Mouse (Mus musculus): ENCODE measurements around the gene Cebpa. TPM values are rescaled to one million over a fixed set of nuclear protein-coding genes. Genes with fewer than 3 reads are reported as not detected.
A peak's percentile ranks its signal among the peaks of the same experiment; 100 is the strongest.

Cebpa gene
- polyA plus RNA-seq, 1 experiment from 2014 or later: 6.2 TPM

- no peak for DNase-seq (ENCODE audit: low spot score)
These were observed 24.9 kb downstream of the Cebpa start for GRCm38 (mm10) chr7:35143864-35144618.

DNA sequence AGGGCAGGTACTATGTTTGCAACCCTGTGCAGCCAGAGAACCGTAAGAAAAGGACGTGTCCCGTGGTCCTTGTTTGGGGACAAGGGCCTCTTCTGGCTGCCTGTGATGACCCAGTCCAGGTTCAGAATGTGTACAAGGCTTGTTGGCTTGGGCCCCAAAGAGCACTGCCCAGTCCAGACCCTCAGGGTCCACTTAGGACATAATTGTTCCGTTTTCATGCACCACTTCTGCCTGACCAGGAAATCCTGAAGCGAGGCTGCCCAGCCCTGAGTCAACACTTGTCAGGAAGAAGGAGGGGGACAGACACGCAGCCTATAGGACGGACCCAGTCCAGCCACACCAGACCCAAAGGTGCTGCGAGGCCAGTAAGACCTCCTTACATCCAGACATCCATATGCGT lies 26.0 kb downstream of the Cebpa start:
- DNase-seq (ENCODE audit: low spot score): no peak

DNA sequence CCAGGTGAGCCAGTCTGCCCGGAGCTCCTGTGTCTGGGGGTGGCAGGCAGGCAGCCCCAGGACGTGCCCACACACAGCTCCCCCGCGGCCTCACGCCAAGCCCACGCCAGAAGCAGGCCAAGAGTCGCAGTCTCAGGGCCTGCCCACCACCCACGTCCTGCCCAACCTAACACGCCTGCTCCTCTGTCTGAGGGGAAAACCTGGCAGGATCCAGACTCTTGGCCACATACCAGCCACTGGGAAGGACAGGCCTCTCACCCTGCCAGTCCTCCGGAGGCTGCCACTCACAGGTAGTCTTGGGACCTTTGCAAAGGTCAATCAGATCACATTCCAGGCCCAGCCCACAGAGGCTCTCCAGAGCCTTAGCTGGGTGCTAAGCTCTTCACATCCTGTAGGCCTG lies 27.2 kb downstream of the Cebpa start:
- DNase-seq (ENCODE audit: low spot score): no peak

DNA sequence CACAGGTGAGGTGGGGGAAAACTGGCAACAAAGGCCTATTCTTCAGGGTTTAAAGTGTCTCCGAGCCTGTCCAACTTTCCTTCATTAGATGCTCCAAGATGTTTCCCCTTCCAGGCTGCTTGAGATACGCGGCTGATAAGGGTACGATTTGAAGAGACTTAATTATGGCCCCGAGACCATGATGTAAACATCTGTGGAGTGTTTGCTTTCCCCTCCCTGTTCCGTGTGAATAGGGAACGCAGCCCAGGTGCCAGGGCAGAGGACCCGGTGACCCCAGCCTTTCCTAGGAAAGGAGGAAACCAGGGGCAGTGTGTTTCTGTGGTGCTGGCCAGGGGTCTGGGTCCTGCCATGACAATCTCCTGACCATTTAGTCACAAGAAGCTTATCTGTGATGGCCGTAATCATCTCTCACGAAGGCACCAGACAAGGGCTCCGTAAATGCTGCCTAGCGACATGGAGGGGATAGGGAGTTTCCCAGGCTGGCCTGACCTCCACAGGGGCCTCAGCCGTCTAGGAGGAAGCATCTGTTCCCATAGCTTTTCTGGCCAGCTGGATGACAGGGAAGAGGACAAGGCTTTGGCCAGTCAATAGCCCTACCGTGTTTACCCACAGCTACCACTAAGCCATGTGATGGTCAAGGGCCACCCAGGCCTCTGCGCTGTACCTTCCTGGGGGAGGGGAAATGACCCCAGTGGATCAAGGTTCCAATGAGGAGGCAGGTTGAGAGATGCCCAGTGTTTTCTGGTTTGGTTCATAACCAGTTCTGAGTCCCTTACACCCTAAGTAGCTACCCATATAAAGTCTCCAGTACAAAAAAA lies 30.7 kb downstream of the Cebpa start:
- no peak for DNase-seq (ENCODE audit: low spot score)

DNA sequence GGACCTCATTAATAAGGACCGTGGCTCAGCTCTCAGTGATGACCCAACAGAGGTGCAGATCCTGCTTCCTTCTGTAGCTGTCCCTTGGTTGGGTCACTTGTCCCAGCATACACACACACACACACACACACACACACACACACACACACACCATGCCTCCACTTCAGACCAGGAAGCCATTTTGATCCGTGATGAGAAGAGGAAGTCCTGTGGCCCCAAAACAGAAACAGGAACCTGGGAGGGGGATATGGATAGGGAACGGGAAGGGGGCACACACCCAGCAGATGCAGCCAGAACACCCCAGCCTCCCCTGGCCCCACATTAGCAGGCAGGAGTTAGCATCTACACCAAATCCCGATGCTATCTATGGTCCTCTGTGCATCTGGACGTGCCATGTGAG lies 31.8 kb downstream of the Cebpa start:
- DNase-seq (ENCODE audit: low spot score): no peak

DNA sequence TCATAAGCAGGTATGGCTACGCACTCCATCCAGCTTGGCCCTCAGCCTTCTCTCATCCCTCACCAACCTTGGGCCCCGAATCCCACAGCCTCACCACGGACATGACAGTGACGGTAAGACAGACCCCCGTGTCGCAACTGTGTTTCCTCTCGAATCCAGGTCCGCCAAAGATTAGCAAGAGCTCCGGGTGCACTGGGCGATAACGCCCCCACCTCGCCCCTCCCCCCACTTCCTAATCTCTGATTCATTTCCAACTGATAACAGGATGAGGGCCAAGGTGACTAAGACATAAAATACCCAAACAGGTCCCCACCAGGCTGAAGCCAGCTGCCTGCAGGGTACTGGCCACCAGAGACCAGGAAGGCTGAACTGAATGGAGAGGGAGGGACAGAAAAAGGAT lies 35.4 kb downstream of the Cebpa start:
- DNase-seq (ENCODE audit: low spot score): no peak

- DNase-seq (ENCODE audit: low spot score): no peak
These were observed 37.7 kb downstream of the Cebpa start for GRCm38 (mm10) chr7:35156561-35157477.

GRCm38 (mm10) chr7:35157512-35157911 lies 38.4 kb downstream of the Cebpa start:
- DNase-seq (ENCODE audit: low spot score): no peak

DNA sequence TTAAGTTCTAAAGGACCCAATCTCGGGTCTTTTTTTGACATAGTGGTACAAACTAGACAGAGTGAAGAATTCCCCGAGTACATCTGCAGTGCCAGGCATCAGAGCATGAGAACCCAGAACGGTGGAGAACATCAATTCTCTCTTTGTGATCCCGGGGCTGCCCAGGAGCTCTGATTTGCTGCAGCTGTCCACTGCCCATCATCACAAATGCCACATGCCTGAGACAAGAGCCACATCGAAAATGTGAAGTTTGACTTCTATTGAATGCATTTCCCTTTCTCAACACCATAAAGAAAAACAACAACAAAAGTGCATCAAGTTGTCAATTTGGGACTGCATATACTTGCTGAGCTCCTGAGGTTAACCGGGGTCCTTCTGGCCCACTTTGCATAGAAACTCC lies 43.4 kb downstream of the Cebpa start:
- DNase-seq (ENCODE audit: low spot score): no peak

DNA sequence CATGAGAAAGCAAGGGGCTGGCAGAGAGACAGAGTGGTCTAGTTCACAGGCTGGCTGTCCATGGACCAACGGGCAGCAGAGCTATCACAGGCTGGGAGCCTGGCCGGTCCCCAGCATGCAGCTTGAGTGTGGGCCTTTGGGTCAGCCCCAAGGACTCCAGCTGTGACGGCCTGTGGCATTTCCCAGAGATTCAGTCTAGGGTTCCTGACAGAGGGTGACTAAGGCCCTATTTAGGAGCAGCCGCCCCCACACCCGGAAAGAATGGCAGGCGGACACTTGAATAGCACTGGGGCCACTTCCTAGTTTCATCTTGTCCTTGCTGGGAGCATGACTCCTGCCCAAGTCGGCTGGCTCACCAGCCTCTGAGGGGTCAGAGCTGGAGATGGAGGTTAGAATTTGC lies 44.5 kb downstream of the Cebpa start:
- no peak for DNase-seq (ENCODE audit: low spot score)

DNA sequence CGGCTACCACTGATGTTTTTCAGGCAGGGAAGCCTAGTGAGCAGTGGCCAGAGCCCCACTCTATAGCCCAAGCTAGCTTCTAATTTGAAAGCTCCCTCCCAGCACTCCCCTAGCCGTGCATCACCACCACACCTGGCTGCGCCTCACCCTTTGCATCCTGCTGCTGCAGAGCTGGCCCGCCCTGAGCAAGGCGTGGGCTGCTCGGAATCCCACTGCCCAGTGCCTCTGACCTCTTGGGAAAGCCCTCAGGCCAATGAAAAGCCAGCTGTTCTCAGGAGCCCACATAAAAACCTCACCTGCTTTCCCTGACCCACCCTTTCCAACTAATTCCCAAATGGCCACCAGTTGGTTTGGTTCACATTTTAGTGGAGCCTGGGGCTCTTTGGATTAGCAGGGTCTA lies 45.0 kb downstream of the Cebpa start:
- no peak for DNase-seq (ENCODE audit: low spot score)

DNA sequence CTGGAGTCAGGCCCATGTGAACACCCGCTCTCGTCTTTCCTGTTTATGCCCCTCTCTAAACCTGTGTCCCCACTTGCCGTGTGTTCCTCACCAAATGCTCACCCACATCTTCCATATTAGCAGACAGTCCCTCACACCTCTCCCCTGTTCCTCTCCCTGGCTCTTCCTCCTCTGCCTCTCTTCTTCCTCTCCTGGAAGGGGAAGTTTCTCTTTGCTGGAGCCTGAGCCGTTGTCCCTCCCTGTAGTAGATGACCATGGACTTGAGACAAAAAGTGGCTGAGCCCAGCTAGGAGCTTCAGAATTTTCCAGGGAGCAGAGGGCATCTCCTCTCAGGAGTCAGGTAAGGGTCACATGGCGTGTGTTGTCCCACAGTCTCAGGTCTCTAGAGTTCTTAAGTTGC lies 47.9 kb downstream of the Cebpa start:
- no peak for DNase-seq (ENCODE audit: low spot score)

DNA sequence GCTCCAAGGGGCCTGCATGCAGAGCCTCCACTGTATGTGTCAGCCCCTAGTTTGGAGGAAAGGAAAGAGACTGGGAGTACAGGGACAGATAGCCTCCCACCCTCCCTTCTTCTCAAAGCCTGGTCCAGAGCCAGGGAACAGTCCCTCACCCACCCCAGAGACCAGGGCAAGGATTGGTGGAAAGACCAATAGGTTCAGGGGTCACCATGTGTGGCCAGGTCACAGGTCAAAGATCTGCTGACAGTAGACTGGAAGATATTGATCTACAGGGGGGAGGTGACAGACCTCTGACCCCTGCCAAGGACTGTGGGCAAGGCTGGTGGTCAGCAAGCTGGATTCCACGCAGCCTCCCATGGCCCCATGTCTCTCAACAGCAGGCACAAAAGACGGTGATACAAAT lies 48.8 kb downstream of the Cebpa start:
- no peak for DNase-seq (ENCODE audit: low spot score)

DNA sequence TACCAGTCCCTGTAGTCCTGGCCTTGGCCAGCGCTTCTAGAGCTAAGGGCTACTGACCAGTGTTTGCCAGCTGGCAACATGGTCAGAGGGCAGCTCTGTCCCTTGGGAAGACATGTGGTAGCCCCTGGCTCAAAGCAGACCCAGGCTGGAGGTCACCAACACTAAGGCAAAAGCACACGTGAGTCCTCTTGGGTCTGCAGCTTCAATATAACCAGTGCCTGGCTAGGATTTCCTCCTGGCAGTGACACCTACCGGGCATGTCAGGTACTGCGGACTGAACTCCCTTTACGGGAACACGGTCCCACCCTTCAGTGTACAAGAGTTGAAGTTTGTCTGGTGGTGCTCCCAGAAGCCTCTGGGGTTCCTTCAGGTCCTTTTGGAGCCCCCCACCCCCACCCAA lies 50.2 kb downstream of the Cebpa start:
- DNase-seq (ENCODE audit: low spot score): peak; percentile 73

Small RNAs within 50 kb of the gene (microRNA-seq; reads per million reads assigned to microRNA genes)
- not detected for gene Gm25033 (ENCODE audit: borderline number of aligned reads)

Other genes starting within 250 kb of the Cebpa start
- 79.5 and 82.5 TPM in 2 replicates for gene Pepd, start 206.9 kb upstream of the Cebpa start, polyA plus RNA-seq (2015; fragmentation: Nextera tagmentation; extraction: Ambion mirVana)
- gene Cebpg, start 62.7 kb upstream of the Cebpa start, polyA plus RNA-seq (2015; fragmentation: Nextera tagmentation; extraction: Ambion mirVana): 40.5 and 43.7 TPM in 2 replicates
- 0.28 and 0.33 TPM in 2 replicates for gene Slc7a10, start 67.1 kb downstream of the Cebpa start, polyA plus RNA-seq (2015; fragmentation: Nextera tagmentation; extraction: Ambion mirVana)
- gene Lrp3, start 96.2 kb downstream of the Cebpa start, polyA plus RNA-seq (2015; fragmentation: Nextera tagmentation; extraction: Ambion mirVana): 0.42 and 0.43 TPM in 2 replicates
- 15.6 and 16.8 TPM in 2 replicates for gene Gpatch1, start 199.1 kb downstream of the Cebpa start, polyA plus RNA-seq (2015; fragmentation: Nextera tagmentation; extraction: Ambion mirVana)
- 0.89 and 1.2 TPM in 2 replicates for gene Rhpn2, start 214.9 kb downstream of the Cebpa start, polyA plus RNA-seq (2015; fragmentation: Nextera tagmentation; extraction: Ambion mirVana)